Mouse (Mus musculus): ENCODE data around the gene Slc25a12. TPM values are rescaled to one million over a fixed set of nuclear protein-coding genes. Genes with fewer than 3 reads are reported as not detected.

Slc25a12 gene
- polyA plus RNA-seq, 1 experiment from 2014 or later, result 38.4 TPM

GRCm38 (mm10) chr2:71256581-71256980 is 111.0 kb downstream of the Slc25a12 start:
- Histone ChIP-seq H3K4me3 (no peak overlapping the region), H3K36me3 (replicated peaks) (peaks cover 92% of the 10 kb centered on the region), H3K27me3 (replicated peaks; ENCODE audit: low read depth, poor library complexity, severe bottlenecking) (no peaks in the 10 kb centered on the region), H3K4me1 (no peaks in the 10 kb centered on the region), H3K9me3 (no peaks in the 10 kb centered on the region), H3K27ac (replicated peaks) (no peak overlapping the region)
- no peak for DNase-seq (ENCODE audit: low spot score)
- WGBS, result 94% methylated on average over 7 of the region's 7 CpGs

GRCm38 (mm10) chr2:71254836-71255235 is 112.7 kb downstream of the Slc25a12 start:
- 90% methylated on average over 4 of the region's 4 CpGs for WGBS
- no peak for DNase-seq (ENCODE audit: low spot score)
- peaks cover 93% of the 10 kb centered on the region for H3K36me3 ChIP-seq (replicated peaks)

GRCm38 (mm10) chr2:71250841-71251240 is 116.7 kb downstream of the Slc25a12 start:
- Histone ChIP-seq H3K27ac (replicated peaks) (no peak overlapping the region), H3K36me3 (replicated peaks) (peaks cover 85% of the 10 kb centered on the region), H3K4me3 (no peak overlapping the region), H3K9me3 (no peaks in the 10 kb centered on the region), H3K27me3 (replicated peaks; ENCODE audit: low read depth, poor library complexity, severe bottlenecking) (no peaks in the 10 kb centered on the region), H3K4me1 (no peaks in the 10 kb centered on the region)
- DNase-seq (ENCODE audit: low spot score), result peak; percentile 26
- 75% methylated on average over 5 of the region's 5 CpGs for WGBS

More at GRCm38 (mm10) chr2:71254836-71255235, 112.7 kb downstream of the Slc25a12 start:
- Histone ChIP-seq H3K9me3 (no peaks in the 10 kb centered on the region), H3K27me3 (replicated peaks; ENCODE audit: low read depth, poor library complexity, severe bottlenecking) (no peaks in the 10 kb centered on the region), H3K4me3 (no peak overlapping the region), H3K27ac (replicated peaks) (no peak overlapping the region), H3K4me1 (no peaks in the 10 kb centered on the region)

GRCm38 (mm10) chr2:71248071-71248470 is 119.5 kb downstream of the Slc25a12 start:
- H3K9me3 ChIP-seq, result no peaks in the 10 kb centered on the region
- H3K27ac ChIP-seq (replicated peaks), result no peak overlapping the region
- H3K4me3 ChIP-seq, result no peak overlapping the region
- peaks cover 77% of the 10 kb centered on the region for H3K36me3 ChIP-seq (replicated peaks)
- WGBS, result 63% methylated on average over 3 of the region's 3 CpGs
- no peak for DNase-seq (ENCODE audit: low spot score)
- H3K27me3 ChIP-seq (replicated peaks; ENCODE audit: low read depth, poor library complexity, severe bottlenecking), result no peaks in the 10 kb centered on the region
- H3K4me1 ChIP-seq, result no peaks in the 10 kb centered on the region

- H3K9me3 ChIP-seq, result no peaks in the 10 kb centered on the region
- peaks cover 75% of the 10 kb centered on the region for H3K36me3 ChIP-seq (replicated peaks)
Observed at GRCm38 (mm10) chr2:71246096-71246495, 121.5 kb downstream of the Slc25a12 start.

GRCm38 (mm10) chr2:71245416-71245815 is 122.1 kb downstream of the Slc25a12 start:
- H3K27ac ChIP-seq (replicated peaks), result no peak overlapping the region

More at GRCm38 (mm10) chr2:71246096-71246495, 121.5 kb downstream of the Slc25a12 start:
- Histone ChIP-seq H3K27ac (replicated peaks) (no peak overlapping the region), H3K27me3 (replicated peaks; ENCODE audit: low read depth, poor library complexity, severe bottlenecking) (no peaks in the 10 kb centered on the region), H3K4me1 (no peaks in the 10 kb centered on the region), H3K4me3 (no peak overlapping the region)
- WGBS, result 94% methylated on average over 5 of the region's 5 CpGs
- no peak for DNase-seq (ENCODE audit: low spot score)

GRCm38 (mm10) chr2:71244807-71245206 is 122.7 kb downstream of the Slc25a12 start:
- DNase-seq (ENCODE audit: low spot score), result no peak
- no peaks in the 10 kb centered on the region for H3K9me3 ChIP-seq
- H3K4me3 ChIP-seq, result no peak overlapping the region
- H3K36me3 ChIP-seq (replicated peaks), result peaks cover 75% of the 10 kb centered on the region
- no peaks in the 10 kb centered on the region for H3K27me3 ChIP-seq (replicated peaks; ENCODE audit: low read depth, poor library complexity, severe bottlenecking)
- no peak overlapping the region for H3K27ac ChIP-seq (replicated peaks)
- H3K4me1 ChIP-seq, result no peaks in the 10 kb centered on the region
- WGBS, result 76% methylated on average over 7 of the region's 7 CpGs

More at GRCm38 (mm10) chr2:71245416-71245815, 122.1 kb downstream of the Slc25a12 start:
- no peaks in the 10 kb centered on the region for H3K4me1 ChIP-seq
- WGBS, result 86% methylated on average over 3 of the region's 3 CpGs
- no peak for DNase-seq (ENCODE audit: low spot score)
- H3K4me3 ChIP-seq, result no peak overlapping the region
- H3K9me3 ChIP-seq, result no peaks in the 10 kb centered on the region
- H3K27me3 ChIP-seq (replicated peaks; ENCODE audit: low read depth, poor library complexity, severe bottlenecking), result no peaks in the 10 kb centered on the region
- H3K36me3 ChIP-seq (replicated peaks), result peaks cover 75% of the 10 kb centered on the region

GRCm38 (mm10) chr2:71243058-71243672 is 124.4 kb downstream of the Slc25a12 start:
- Histone ChIP-seq H3K27me3 (replicated peaks; ENCODE audit: low read depth, poor library complexity, severe bottlenecking) (no peaks in the 10 kb centered on the region), H3K27ac (replicated peaks) (no peak overlapping the region), H3K36me3 (replicated peaks) (peaks cover 79% of the 10 kb centered on the region), H3K4me3 (no peak overlapping the region), H3K4me1 (no peaks in the 10 kb centered on the region), H3K9me3 (no peaks in the 10 kb centered on the region)
- WGBS, result 81% methylated on average over 9 of the region's 9 CpGs
- no peak for DNase-seq (ENCODE audit: low spot score)

GRCm38 (mm10) chr2:71242180-71242579 is 125.4 kb downstream of the Slc25a12 start:
- Histone ChIP-seq H3K4me3 (no peak overlapping the region), H3K4me1 (no peaks in the 10 kb centered on the region), H3K27ac (replicated peaks) (no peak overlapping the region), H3K36me3 (replicated peaks) (peaks cover 82% of the 10 kb centered on the region), H3K9me3 (no peaks in the 10 kb centered on the region), H3K27me3 (replicated peaks; ENCODE audit: low read depth, poor library complexity, severe bottlenecking) (no peaks in the 10 kb centered on the region)
- DNase-seq (ENCODE audit: low spot score), result no peak
- WGBS, result 88% methylated on average over 3 of the region's 3 CpGs

- no peak for DNase-seq (ENCODE audit: low spot score)
- no peak overlapping the region for H3K4me3 ChIP-seq
- H3K27ac ChIP-seq (replicated peaks), result no peak overlapping the region
- H3K27me3 ChIP-seq (replicated peaks; ENCODE audit: low read depth, poor library complexity, severe bottlenecking), result no peaks in the 10 kb centered on the region
- H3K36me3 ChIP-seq (replicated peaks), result peaks cover 82% of the 10 kb centered on the region
- no peaks in the 10 kb centered on the region for H3K4me1 ChIP-seq
- no peaks in the 10 kb centered on the region for H3K9me3 ChIP-seq
- 96% methylated on average over 2 of the region's 2 CpGs for WGBS
Observed at GRCm38 (mm10) chr2:71241505-71241904, 126.0 kb downstream of the Slc25a12 start.

GRCm38 (mm10) chr2:71236009-71236408 is 131.5 kb downstream of the Slc25a12 start:
- no peaks in the 10 kb centered on the region for H3K4me1 ChIP-seq
- no peaks in the 10 kb centered on the region for H3K27me3 ChIP-seq (replicated peaks; ENCODE audit: low read depth, poor library complexity, severe bottlenecking)
- H3K4me3 ChIP-seq, result no peak overlapping the region
- WGBS, result 96% methylated on average over 6 of the region's 6 CpGs
- H3K9me3 ChIP-seq, result no peaks in the 10 kb centered on the region
- no peak for DNase-seq (ENCODE audit: low spot score)
- H3K27ac ChIP-seq (replicated peaks), result no peak overlapping the region
- peaks cover 74% of the 10 kb centered on the region for H3K36me3 ChIP-seq (replicated peaks)

- Histone ChIP-seq H3K27me3 (replicated peaks; ENCODE audit: low read depth, poor library complexity, severe bottlenecking) (no peaks in the 10 kb centered on the region), H3K36me3 (replicated peaks) (peaks cover 69% of the 10 kb centered on the region), H3K4me3 (no peak overlapping the region), H3K4me1 (no peaks in the 10 kb centered on the region), H3K9me3 (no peaks in the 10 kb centered on the region), H3K27ac (replicated peaks) (no peak overlapping the region)
- WGBS, result 88% methylated on average over 4 of the region's 4 CpGs
- DNase-seq (ENCODE audit: low spot score), result no peak
Observed at GRCm38 (mm10) chr2:71235420-71235819, 132.1 kb downstream of the Slc25a12 start.

- 91% methylated on average over 2 of the region's 2 CpGs for WGBS
- no peaks in the 10 kb centered on the region for H3K9me3 ChIP-seq
- no peak overlapping the region for H3K4me3 ChIP-seq
- no peak for DNase-seq (ENCODE audit: low spot score)
- no peak overlapping the region for H3K27ac ChIP-seq (replicated peaks)
- H3K4me1 ChIP-seq, result no peaks in the 10 kb centered on the region
- H3K27me3 ChIP-seq (replicated peaks; ENCODE audit: low read depth, poor library complexity, severe bottlenecking), result no peaks in the 10 kb centered on the region
- H3K36me3 ChIP-seq (replicated peaks), result peaks cover 70% of the 10 kb centered on the region
Observed at GRCm38 (mm10) chr2:71232976-71233375, 134.6 kb downstream of the Slc25a12 start.
